Mouse (Mus musculus): Measurements from ENCODE around the gene Rassf4.

GRCm38 (mm10) chr6:116673471-116674282 is at the start of gene Rassf4:
- TF ChIP-seq CTCF (IDR thresholded peaks at IDR 0.05; ENCODE audit: borderline replicate concordance, control insufficient read depth, extremely low read depth, insufficient read depth, low read length, poor library complexity), result no peak
- 0 out of 2 replicates have a peak, but pooled peaks have one; percentile 13 for TF ChIP-seq POLR2A (IDR thresholded peaks at IDR 0.05; ENCODE audit: control insufficient read depth, extremely low read depth, insufficient read depth, low read length, poor library complexity)
